8 mouse cellular contexts compared by ENCODE assay signal in the genomic region with DNA sequence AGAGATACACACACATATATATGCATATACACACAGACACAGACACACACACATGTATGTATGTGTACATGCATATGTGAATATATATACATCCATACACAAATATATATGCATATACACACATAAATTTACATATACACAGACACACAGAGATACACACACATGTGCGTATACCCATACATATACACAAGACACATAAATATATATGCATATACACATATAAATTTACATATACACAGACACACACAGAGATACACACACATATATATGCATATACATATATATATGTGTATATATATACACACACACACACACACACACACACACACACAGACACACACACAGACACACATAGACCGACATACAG. TPM values are rescaled to one million over a fixed set of nuclear protein-coding genes. Genes with fewer than 3 reads are reported as not detected.
DNase-seq lines count a peak whose midpoint lies in the region; ATAC-seq and TF ChIP-seq lines count a peak whose summit lies in the region.

No protein-coding gene starts in this region.

- H3K36me3 ChIP-seq in heart, adult 2 months (ENCODE audit: control insufficient read depth, insufficient read depth, low read length): no peaks in the 10 kb centered on the region
- no peaks in the 10 kb centered on the region for H3K36me3 ChIP-seq in E14TG2a.4 (ENCODE audit: insufficient read depth, low read length)
- H3K36me3 ChIP-seq in hindbrain, embryonic 10.5 days: no peaks in the 10 kb centered on the region
- no peaks in the 10 kb centered on the region for H3K36me3 ChIP-seq in liver, embryonic 16.5 days (ENCODE audit: control insufficient read depth, insufficient read depth)

- ATAC-seq in liver, embryonic 16.5 days (ENCODE audit: low read depth): no peak

- no peaks in the 10 kb centered on the region for H3K9me3 ChIP-seq in E14TG2a.4 (ENCODE audit: low read length)
- no peaks in the 10 kb centered on the region for H3K9me3 ChIP-seq in hindbrain, embryonic 10.5 days
- H3K9me3 ChIP-seq in liver, embryonic 16.5 days (replicated peaks; ENCODE audit: control insufficient read depth, low read length): no peaks in the 10 kb centered on the region

- H3K79me2 ChIP-seq in heart, adult 2 months (replicated peaks; ENCODE audit: control insufficient read depth, insufficient read depth, low read length): no peaks in the 10 kb centered on the region

- DNase-seq in heart, adult 2 months: no peak
- no peak for DNase-seq in heart, postnatal 36 days
- DNase-seq in hindbrain, embryonic 10.5 days (ENCODE audit: low spot score): no peak
- DNase-seq in thymus, postnatal 0 days (ENCODE audit: low spot score): no peak
- DNase-seq in gastrocnemius, adult 18-20 months (ENCODE audit: low spot score): no peak
- no peak for DNase-seq in adrenal gland, adult 18-20 months (ENCODE audit: low spot score in 2 of 2)

- TF ChIP-seq CTCF in heart, adult 2 months (IDR thresholded peaks at IDR 0.05): no peak
- TF ChIP-seq CTCF in E14TG2a.4 (conservative IDR thresholded peaks at IDR 0.05; ENCODE audit: low read length): no peak

- H3K27ac ChIP-seq in heart, adult 2 months: no peak overlapping the region
- peak overlapping the region; percentile 82; the same call in 1 of the 2 replicates for H3K27ac ChIP-seq in hindbrain, embryonic 10.5 days
- no peak overlapping the region for H3K27ac ChIP-seq in liver, embryonic 16.5 days (ENCODE audit: low read length)

- peaks cover 4% of the 10 kb centered on the region for H3K27me3 ChIP-seq in heart, adult 2 months (ENCODE audit: control insufficient read depth, insufficient read depth, low read length)
- peaks cover 47% of the 10 kb centered on the region for H3K27me3 ChIP-seq in E14TG2a.4 (ENCODE audit: insufficient read depth, low read length)
- H3K27me3 ChIP-seq in hindbrain, embryonic 10.5 days (ENCODE audit: insufficient read depth, poor library complexity, severe bottlenecking): peaks cover 33% of the 10 kb centered on the region
- peaks cover 20% of the 10 kb centered on the region for H3K27me3 ChIP-seq in liver, embryonic 16.5 days (ENCODE audit: control insufficient read depth, insufficient read depth, low read depth, low read length)

- WGBS in heart, adult 2 months: 57% methylated on average over 2 of the region's 2 CpGs
- WGBS in hindbrain, embryonic 10.5 days: 50% methylated on average over 2 of the region's 2 CpGs
- WGBS in liver, embryonic 16.5 days (ENCODE audit: insufficient replicate concordance): 45% methylated on average over 2 of the region's 2 CpGs

- intact Hi-C loops in heart, adult 2 months (cut with DNase I): no loop called here
- intact Hi-C loops in heart, postnatal 36 days (cut with DNase I): no loop called here

- H3K4me1 ChIP-seq in heart, adult 2 months (ENCODE audit: control insufficient read depth, insufficient read depth, low read length): no peaks in the 10 kb centered on the region
- no peaks in the 10 kb centered on the region for H3K4me1 ChIP-seq in E14TG2a.4 (replicated peaks; ENCODE audit: low read depth, low read length)
- peaks cover 5% of the 10 kb centered on the region for H3K4me1 ChIP-seq in hindbrain, embryonic 10.5 days (replicated peaks)
- no peaks in the 10 kb centered on the region for H3K4me1 ChIP-seq in liver, embryonic 16.5 days (ENCODE audit: control insufficient read depth, low read depth, low read length)

- H3K9ac ChIP-seq in heart, adult 2 months (ENCODE audit: low read depth, low read length): peak overlapping the region; percentile 61
- H3K9ac ChIP-seq in liver, embryonic 16.5 days (ENCODE audit: low read depth, low read length): no peak overlapping the region

- no peak for TF ChIP-seq EP300 in heart, adult 2 months (IDR thresholded peaks at IDR 0.05; ENCODE audit: insufficient read depth, low read depth, low read length)

- H3K4me2 ChIP-seq in liver, embryonic 16.5 days (ENCODE audit: low read depth, low read length): peak overlapping the region; percentile 65; the same call in 1 of the 2 replicates

- no peak for TF ChIP-seq POLR2A in heart, adult 2 months (IDR thresholded peaks at IDR 0.05; ENCODE audit: insufficient read depth, low read depth, low read length)

- no peak overlapping the region for H3K4me3 ChIP-seq in heart, adult 2 months
- H3K4me3 ChIP-seq in E14TG2a.4 (replicated peaks; ENCODE audit: low read length): peak overlapping the region; percentile 82
- H3K4me3 ChIP-seq in hindbrain, embryonic 10.5 days: peak overlapping the region; percentile 82
- peak overlapping the region; percentile 53; the same call in 1 of the 2 replicates for H3K4me3 ChIP-seq in liver, embryonic 16.5 days (ENCODE audit: low read depth, low read length)

RNA-seq across cellular contexts. Expression of a gene that starts 0.6 kb away (rescaled TPM):
- total RNA-seq in heart, adult 2 months (2021): 10 to 100 TPM; 12.5 to 12.6 TPM
- 3.0 and 7.4 TPM in 2 replicates for polyA plus RNA-seq in heart, adult 2 months (2012; rRNA removed)
- total RNA-seq in heart, postnatal 36 days (2021): 10 to 100 TPM; 14.1 to 14.8 TPM
- 1.0 and 1.2 TPM in 2 replicates for polyA plus RNA-seq in hindbrain, embryonic 10.5 days (2016; fragmentation: Nextera tagmentation; extraction: Ambion mirVana)
- 0.09 and 0.19 TPM in 2 replicates for polyA plus RNA-seq in liver, embryonic 16.5 days (2015; fragmentation: Nextera tagmentation; extraction: Ambion mirVana)
- polyA plus RNA-seq in thymus, postnatal 0 days (2015; fragmentation: Nextera tagmentation; extraction: Ambion mirVana): 0.55 TPM in 2 replicates
- 10 to 100 TPM; 15.6 to 19.1 TPM for total RNA-seq in gastrocnemius, adult 18-20 months (2021)
- 1 to 10 TPM; 3.1 to 3.3 TPM for total RNA-seq in adrenal gland, adult 18-20 months (2021)

RNA-seq across cellular contexts. Expression of a gene that starts 38.8 kb away (rescaled TPM):
- total RNA-seq in heart, adult 2 months (2021): 10 to 100 TPM; 12.8 to 18.1 TPM
- polyA plus RNA-seq in heart, adult 2 months (2012; rRNA removed): 10.1 and 16.0 TPM in 2 replicates
- total RNA-seq in heart, postnatal 36 days (2021): 10 to 100 TPM; 15.0 to 16.5 TPM
- 78.3 and 84.9 TPM in 2 replicates for polyA plus RNA-seq in hindbrain, embryonic 10.5 days (2016; fragmentation: Nextera tagmentation; extraction: Ambion mirVana)
- polyA plus RNA-seq in liver, embryonic 16.5 days (2015; fragmentation: Nextera tagmentation; extraction: Ambion mirVana): 25.2 and 26.5 TPM in 2 replicates
- 54.7 and 61.6 TPM in 2 replicates for polyA plus RNA-seq in thymus, postnatal 0 days (2015; fragmentation: Nextera tagmentation; extraction: Ambion mirVana)
- 1 to 10 TPM; 5.1 to 8.2 TPM for total RNA-seq in gastrocnemius, adult 18-20 months (2021)
- 10 to 100 TPM; 81.2 to 87.1 TPM for total RNA-seq in adrenal gland, adult 18-20 months (2021)

Comparison
In these comparisons a context has a peak if more than half of its experiments do, and no peak if none do; other contexts are left out.
1. RNA of a gene that starts 38.8 kb away (total RNA-seq): 81.2 to 87.1 TPM in adrenal gland, adult 18-20 months; 12.8 to 18.1 TPM in heart, adult 2 months, 15.0 to 16.5 TPM in heart, postnatal 36 days and 5.1 to 8.2 TPM in gastrocnemius, adult 18-20 months; every median in the first group is over 4 times any median in the second.